Mouse (Mus musculus) small intestine, adult 2 months (tissue): ENCODE data around the gene Ube2l6. TPM values are rescaled to one million over a fixed set of nuclear protein-coding genes. Genes with fewer than 3 reads are reported as not detected.

Experiments
- H3K27ac ChIP-seq: fragments of 200-500 bp; 2 replicates; pipeline ENCODE4 v1.5.1; 2012; ENCODE audit warnings: low read depth, low read length, control low read depth, inconsistent platforms; ENCODE audit not compliant: insufficient read depth
- H3K27me3 ChIP-seq: fragments of 200-500 bp; 2 replicates; pipeline ENCODE4 v1.6.1; 2012; ENCODE audit warnings: mild to moderate bottlenecking, moderate library complexity, low read length, inconsistent platforms; ENCODE audit not compliant: control insufficient read depth, insufficient read depth
- H3K36me3 ChIP-seq: fragments of 200-500 bp; 2 replicates; pipeline ENCODE4 v1.6.1; 2012; ENCODE audit warnings: mild to moderate bottlenecking, low read length, control low read depth, inconsistent platforms; ENCODE audit not compliant: control insufficient read depth, insufficient read depth
- H3K4me1 ChIP-seq: fragments of 200-500 bp; 2 replicates; pipeline ENCODE4 v1.6.1; 2012; ENCODE audit warnings: low read length, inconsistent platforms, mixed read lengths; ENCODE audit not compliant: control insufficient read depth, insufficient read depth, insufficient read length
- H3K4me3 ChIP-seq: fragments of 200-500 bp; 2 replicates; pipeline ENCODE4 v1.5.1; 2012; ENCODE audit warnings: low read depth, mild to moderate bottlenecking, control low read depth, inconsistent platforms, low read length, moderate library complexity
- CTCF ChIP-seq: fragments of 200-500 bp; IDR thresholded peaks from 2 replicates; pipeline ENCODE4 v1.5.1; 2012; ENCODE audit warnings: low read depth, mild to moderate bottlenecking, control low read depth, inconsistent platforms, low read length, moderate library complexity, mixed read lengths; ENCODE audit not compliant: insufficient replicate concordance, insufficient read length; ENCODE audit errors: extremely low read depth
- POLR2A ChIP-seq: fragments of 200-500 bp; IDR thresholded peaks from 2 replicates; pipeline ENCODE4 v1.6.1; 2012; ENCODE audit warnings: low read depth, mild to moderate bottlenecking, control low read depth, inconsistent platforms, low read length, moderate library complexity
- WGBS: fragments of 180-500 bp; shearing (Covaris S2); methylation state at CpG from one replicate; pipeline ENCODE4 v1.1.7; 2018; 5-methylcytosine and 5-hydroxymethylcytosine counted together
- polyA plus RNA-seq: library from polyadenylated mRNA; depleted of rRNA; stranded (reverse); fragments of >200 nt; gene quantifications from 2 replicates; pipeline ENCODE4 v1.2.3, GENCODE M21; 2012

The Ube2l6 gene
- polyA plus RNA-seq, 1 experiment = 85.7 TPM

GRCm38 (mm10) chr2:84775241-84775640 is 23.4 kb upstream of the Ube2l6 start, which contains the start of gene Serping1:
Serping1 (minus strand) TSS chr2:84775444.
- 75% methylated on average over 9 of the region's 9 CpGs for WGBS
- peak within 1 kb of the TSS; percentile 75 for H3K27ac ChIP-seq

GRCm38 (mm10) chr2:84775665-84776064 is 23.0 kb upstream of the Ube2l6 start:
- WGBS = 73% methylated on average over 6 of the region's 6 CpGs
- Histone ChIP-seq H3K4me1 (no peaks in the 10 kb centered on the region), H3K27me3 (no peaks in the 10 kb centered on the region; the same call in 1 of the 2 replicates), H3K4me3 (no peak overlapping the region), H3K36me3 (no peaks in the 10 kb centered on the region), H3K27ac (peak overlapping the region; percentile 75)
- TF ChIP-seq POLR2A (no peak), CTCF (no peak)

More at GRCm38 (mm10) chr2:84775241-84775640, 23.4 kb upstream of the Ube2l6 start, which contains the start of gene Serping1:
- Histone ChIP-seq H3K4me3 (peak within 1 kb of the TSS; percentile 37), H3K4me1 (no peaks in the 10 kb centered on the region), H3K27me3 (no peaks in the 10 kb centered on the region; the same call in 1 of the 2 replicates), H3K36me3 (no peaks in the 10 kb centered on the region)
- TF ChIP-seq CTCF = no peak
- no peak for TF ChIP-seq POLR2A

GRCm38 (mm10) chr2:84777706-84778105 is 20.9 kb upstream of the Ube2l6 start:
- no peak for TF ChIP-seq CTCF
- no peak for TF ChIP-seq POLR2A
- WGBS = 33% methylated on average over 3 of the region's 3 CpGs
- no peak overlapping the region for H3K4me3 ChIP-seq
- H3K27me3 ChIP-seq = no peaks in the 10 kb centered on the region; the same call in 1 of the 2 replicates
- H3K4me1 ChIP-seq = no peaks in the 10 kb centered on the region
- no peak overlapping the region for H3K27ac ChIP-seq
- no peaks in the 10 kb centered on the region for H3K36me3 ChIP-seq

- Histone ChIP-seq H3K27me3 (no peaks in the 10 kb centered on the region; the same call in 1 of the 2 replicates), H3K4me3 (no peak overlapping the region), H3K4me1 (no peaks in the 10 kb centered on the region), H3K27ac (no peak overlapping the region), H3K36me3 (no peaks in the 10 kb centered on the region)
- no peak for TF ChIP-seq POLR2A
- TF ChIP-seq CTCF = peak; percentile 13; the same call in 1 of the 2 replicates
- 36% methylated on average over 6 of the region's 6 CpGs for WGBS
Measured at GRCm38 (mm10) chr2:84779210-84779609, 19.4 kb upstream of the Ube2l6 start.

GRCm38 (mm10) chr2:84783315-84783714 is 15.3 kb upstream of the Ube2l6 start:
- Histone ChIP-seq H3K36me3 (no peaks in the 10 kb centered on the region), H3K4me3 (no peak overlapping the region), H3K27me3 (no peaks in the 10 kb centered on the region), H3K27ac (no peak overlapping the region), H3K4me1 (peaks cover 2% of the 10 kb centered on the region; the same call in 1 of the 2 replicates)
- no peak for TF ChIP-seq CTCF
- no peak for TF ChIP-seq POLR2A
- WGBS = 76% methylated on average over 1 of the region's 1 CpGs

GRCm38 (mm10) chr2:84783840-84784566 is 14.6 kb upstream of the Ube2l6 start:
- TF ChIP-seq POLR2A (no peak), CTCF (no peak)
- H3K27ac ChIP-seq = peak overlapping the region; percentile 31; the same call in 1 of the 2 replicates
- no peak overlapping the region for H3K4me3 ChIP-seq
- peaks cover 5% of the 10 kb centered on the region for H3K4me1 ChIP-seq
- no peaks in the 10 kb centered on the region for H3K36me3 ChIP-seq
- no peaks in the 10 kb centered on the region for H3K27me3 ChIP-seq
- WGBS = 71% methylated on average over 3 of the region's 3 CpGs

GRCm38 (mm10) chr2:84788316-84788715 is 10.3 kb upstream of the Ube2l6 start:
- WGBS = 49% methylated on average over 3 of the region's 3 CpGs
- H3K27me3 ChIP-seq = no peaks in the 10 kb centered on the region
- H3K27ac ChIP-seq = no peak overlapping the region
- H3K4me3 ChIP-seq = no peak overlapping the region
- H3K36me3 ChIP-seq = no peaks in the 10 kb centered on the region
- peaks cover 7% of the 10 kb centered on the region for H3K4me1 ChIP-seq
- TF ChIP-seq CTCF (no peak), POLR2A (no peak)
